Mouse (Mus musculus) MEL (cell line): ENCODE measurements at regions not wholly inside any gene's neighbourhood (a gene's known extent, or its start where the extent isn't known, plus 50 kb on each side); places are given as distances from the start of the nearest gene placed in this dataset.

Experiments used
- DNase-seq: peaks from one replicate; pipeline ENCODE4 v3.0.0; 2011; ENCODE audit warnings: low read depth, low spot score
- H3K27ac ChIP-seq: 2 replicates; pipeline ENCODE4 v1.5.1; 2012; ENCODE audit warnings: low read depth, mild to moderate bottlenecking, control low read depth, low read length, moderate library complexity; ENCODE audit not compliant: control insufficient read depth
- H3K27me3 ChIP-seq, 2 experiments: fragments of 150-350 bp in 1 of 2; sonication (generic) in 1 of 2; 2 replicates each; pipeline ENCODE4 v1.6.1; 2012; ENCODE audit warnings: low read length in 2 of 2, mild to moderate bottlenecking in 2 of 2, improper control_type of control experiment in 1 of 2, moderate library complexity in 1 of 2; ENCODE audit not compliant: insufficient read depth in 2 of 2, control insufficient read depth in 1 of 2
- H3K36me3 ChIP-seq, 2 experiments: 2 replicates each; pipeline ENCODE4 v1.6.1; 2012 to 2014; ENCODE audit warnings: low read length in 2 of 2, improper control_type of control experiment in 1 of 2, inconsistent platforms in 1 of 2, mild to moderate bottlenecking in 1 of 2; ENCODE audit not compliant: insufficient read depth in 2 of 2, control insufficient read depth in 1 of 2
- H3K4me1 ChIP-seq, 2 experiments: fragments of 150-350 bp in 1 of 2; sonication (generic) in 1 of 2; 2 replicates each; pipeline ENCODE4 v1.6.1; 2012; ENCODE audit warnings: low read length in 2 of 2, improper control_type of control experiment in 1 of 2, mild to moderate bottlenecking in 1 of 2; ENCODE audit not compliant: insufficient read depth in 2 of 2, control insufficient read depth in 1 of 2
- H3K4me3 ChIP-seq, 2 experiments: fragments of 150-350 bp in 1 of 2; sonication (generic) in 1 of 2; 2 replicates each; pipeline ENCODE4 v1.5.1; 2012; ENCODE audit warnings: low read depth in 2 of 2, low read length in 2 of 2, mild to moderate bottlenecking in 2 of 2, moderate library complexity in 2 of 2, control low read depth in 1 of 2, improper control_type of control experiment in 1 of 2; ENCODE audit not compliant: control insufficient read depth in 1 of 2, insufficient read depth in 1 of 2
- H3K79me2 ChIP-seq: 2 replicates; pipeline ENCODE4 v1.6.1; 2012; ENCODE audit warnings: mild to moderate bottlenecking, low read length, moderate library complexity; ENCODE audit not compliant: control insufficient read depth, poor library complexity, insufficient read depth
- H3K9ac ChIP-seq: 2 replicates; pipeline ENCODE4 v1.6.1; 2012; ENCODE audit warnings: low read depth, mild to moderate bottlenecking, control low read depth, low read length, moderate library complexity; ENCODE audit not compliant: control insufficient read depth, poor library complexity, severe bottlenecking
- H3K9me3 ChIP-seq: fragments of 150-350 bp; sonication (generic); replicated peaks from 2 replicates; pipeline ENCODE4 v1.6.1; 2012; ENCODE audit warnings: mild to moderate bottlenecking, low read length, improper control_type of control experiment, moderate library complexity; ENCODE audit not compliant: insufficient read depth
- CHD1 ChIP-seq: IDR thresholded peaks from 2 replicates; pipeline ENCODE4 v1.6.1; 2012; ENCODE audit warnings: low read depth, mild to moderate bottlenecking, inconsistent platforms, low read length, improper control_type of control experiment
- CTCF ChIP-seq, 3 experiments: IDR thresholded peaks in 2 of 3; conservative IDR thresholded peaks in 1 of 3; 2 replicates each; pipeline ENCODE4 v1.5.1; 2011 to 2012; ENCODE audit warnings: low read length in 3 of 3, low read depth in 2 of 3, mild to moderate bottlenecking in 2 of 3, improper control_type of control experiment in 1 of 3, inconsistent platforms in 1 of 3, mixed read lengths in 1 of 3, moderate library complexity in 1 of 3; ENCODE audit not compliant: control insufficient read depth in 1 of 3, insufficient read depth in 1 of 3, poor library complexity in 1 of 3, severe bottlenecking in 1 of 3
- E2F4 ChIP-seq: IDR thresholded peaks from 2 replicates; pipeline ENCODE4 v1.6.1; 2011; ENCODE audit warnings: low read depth, low read length, improper control_type of control experiment, borderline replicate concordance
- ELF1 ChIP-seq: IDR thresholded peaks from 2 replicates; pipeline ENCODE4 v1.6.1; 2014; ENCODE audit warnings: low read depth, mild to moderate bottlenecking, inconsistent platforms, low read length, improper control_type of control experiment, moderate library complexity
- EP300 ChIP-seq, 2 experiments: IDR thresholded peaks; 2 replicates each; pipeline ENCODE4 v1.6.1; 2011; ENCODE audit warnings: improper control_type of control experiment in 2 of 2, low read length in 2 of 2, low read depth in 1 of 2, mild to moderate bottlenecking in 1 of 2
- ETS1 ChIP-seq: IDR thresholded peaks from 2 replicates; pipeline ENCODE4 v1.6.1; 2012; ENCODE audit warnings: low read depth, mild to moderate bottlenecking, inconsistent platforms, low read length, improper control_type of control experiment, moderate library complexity
- GATA1 ChIP-seq: IDR thresholded peaks from 2 replicates; pipeline ENCODE4 v1.6.1; 2011; ENCODE audit warnings: low read depth, low read length, improper control_type of control experiment
- JUND ChIP-seq: IDR thresholded peaks from 2 replicates; pipeline ENCODE4 v1.6.1; 2011; ENCODE audit warnings: low read depth, mild to moderate bottlenecking, improper control_type of control experiment, low read length
- KAT2A ChIP-seq: conservative IDR thresholded peaks from 2 replicates; pipeline ENCODE4 v1.6.1; 2012; ENCODE audit warnings: low read depth, low read length, improper control_type of control experiment, inconsistent platforms
- MAFK ChIP-seq: IDR thresholded peaks from 2 replicates; pipeline ENCODE4 v1.6.1; 2011; ENCODE audit warnings: low read depth, mild to moderate bottlenecking, low read length, improper control_type of control experiment, borderline replicate concordance
- MAZ ChIP-seq: IDR thresholded peaks from 2 replicates; pipeline ENCODE4 v1.6.1; 2012; ENCODE audit warnings: low read depth, mild to moderate bottlenecking, inconsistent platforms, low read length, improper control_type of control experiment
- MXI1 ChIP-seq: IDR thresholded peaks from 2 replicates; pipeline ENCODE4 v1.6.1; 2011; ENCODE audit warnings: mild to moderate bottlenecking, low read depth, low read length, improper control_type of control experiment
- MYC ChIP-seq: IDR thresholded peaks from 2 replicates; pipeline ENCODE4 v1.6.1; 2011; ENCODE audit warnings: low read depth, mild to moderate bottlenecking, low read length, improper control_type of control experiment, moderate library complexity
- NRF1 ChIP-seq: IDR thresholded peaks from 2 replicates; pipeline ENCODE4 v1.6.1; 2014; ENCODE audit warnings: low read depth, mild to moderate bottlenecking, inconsistent platforms, low read length, improper control_type of control experiment, moderate library complexity; ENCODE audit not compliant: poor library complexity, insufficient read depth, severe bottlenecking
- POLR2A ChIP-seq, 2 experiments: IDR thresholded peaks; 2 replicates each; pipeline ENCODE4 v1.6.1; 2011 to 2012; ENCODE audit warnings: low read length in 2 of 2, mild to moderate bottlenecking in 2 of 2, control low read depth in 1 of 2, improper control_type of control experiment in 1 of 2, low read depth in 1 of 2, moderate library complexity in 1 of 2; ENCODE audit not compliant: control insufficient read depth in 1 of 2, insufficient read depth in 1 of 2, poor library complexity in 1 of 2
- POLR2AphosphoS5 ChIP-seq: IDR thresholded peaks from 2 replicates; pipeline ENCODE4 v1.6.1; 2012; ENCODE audit warnings: low read depth, borderline replicate concordance, mild to moderate bottlenecking, inconsistent platforms, low read length, moderate library complexity, mixed read lengths
- RAD21 ChIP-seq: IDR thresholded peaks from 2 replicates; pipeline ENCODE4 v1.6.1; 2011; ENCODE audit warnings: mild to moderate bottlenecking, low read depth, low read length, improper control_type of control experiment
- RCOR1 ChIP-seq: IDR thresholded peaks from 2 replicates; pipeline ENCODE4 v1.6.1; 2012; ENCODE audit warnings: low read depth, mild to moderate bottlenecking, inconsistent platforms, low read length, improper control_type of control experiment
- SIN3A ChIP-seq: IDR thresholded peaks from 2 replicates; pipeline ENCODE4 v1.6.1; 2012; ENCODE audit warnings: low read length, improper control_type of control experiment, inconsistent platforms
- TCF12 ChIP-seq: IDR thresholded peaks from 2 replicates; pipeline ENCODE4 v1.6.1; 2014; ENCODE audit warnings: low read depth, mild to moderate bottlenecking, inconsistent platforms, low read length, improper control_type of control experiment, moderate library complexity
- USF1 ChIP-seq: IDR thresholded peaks from 2 replicates; pipeline ENCODE4 v1.6.1; 2014; ENCODE audit warnings: low read depth, mild to moderate bottlenecking, inconsistent platforms, low read length, improper control_type of control experiment, moderate library complexity
- USF2 ChIP-seq, 2 experiments: IDR thresholded peaks; 2 replicates each; pipeline ENCODE4 v1.6.1; 2011 to 2012; ENCODE audit warnings: improper control_type of control experiment in 2 of 2, low read length in 2 of 2, borderline replicate concordance in 1 of 2, inconsistent platforms in 1 of 2, low read depth in 1 of 2, mild to moderate bottlenecking in 1 of 2; ENCODE audit not compliant: insufficient read depth in 1 of 2
- ZC3H11A ChIP-seq: IDR thresholded peaks from 2 replicates; pipeline ENCODE4 v1.6.1; 2012; ENCODE audit warnings: low read depth, mild to moderate bottlenecking, inconsistent platforms, low read length, improper control_type of control experiment
- ZKSCAN1 ChIP-seq: IDR thresholded peaks from 2 replicates; pipeline ENCODE4 v1.6.1; 2012; ENCODE audit warnings: low read depth, mild to moderate bottlenecking, inconsistent platforms, low read length, improper control_type of control experiment, moderate library complexity
- ZMIZ1 ChIP-seq: IDR thresholded peaks from 2 replicates; pipeline ENCODE4 v1.6.1; 2012; ENCODE audit warnings: low read depth, mild to moderate bottlenecking, inconsistent platforms, low read length, improper control_type of control experiment, moderate library complexity
- ZNF384 ChIP-seq: IDR thresholded peaks from 2 replicates; pipeline ENCODE4 v1.6.1; 2012; ENCODE audit warnings: low read depth, mild to moderate bottlenecking, inconsistent platforms, low read length, improper control_type of control experiment

GRCm38 (mm10) chr2:105454353-105454752 lies 55.2 kb upstream of the Rcn1 start:
- Histone ChIP-seq H3K4me1 (no peaks in the 10 kb centered on the region), H3K27ac (no peak overlapping the region), H3K9ac (no peak overlapping the region), H3K9me3 (no peaks in the 10 kb centered on the region), H3K4me3 (no peak overlapping the region), H3K27me3 (peaks cover 8 to 20% of the 10 kb centered on the region in 2 experiments; a peak in 3 of 4 replicates), H3K79me2 (no peaks in the 10 kb centered on the region), H3K36me3 (no peaks in the 10 kb centered on the region)
- TF ChIP-seq MAZ (no peak), E2F4 (no peak), NRF1 (no peak), CTCF (IDR thresholded peaks at IDR 0.05 in 2 of 3, conservative IDR thresholded peaks at IDR 0.05 in 1 of 3; ENCODE audit: control insufficient read depth in 1 of 3, insufficient read depth in 1 of 3, low read depth in 2 of 3, low read length in 3 of 3, poor library complexity in 1 of 3, severe bottlenecking in 1 of 3) (no peak), POLR2AphosphoS5 (no peak), ZKSCAN1 (no peak), MXI1 (no peak), ZC3H11A (no peak), ZNF384 (no peak), USF2 (IDR thresholded peaks at IDR 0.05; ENCODE audit: borderline replicate concordance in 1 of 2, insufficient read depth in 1 of 2, low read depth in 1 of 2, low read length in 2 of 2) (no peak), POLR2A (IDR thresholded peaks at IDR 0.05; ENCODE audit: control insufficient read depth in 1 of 2, insufficient read depth in 1 of 2, low read depth in 1 of 2, low read length in 2 of 2, poor library complexity in 1 of 2) (no peak), SIN3A (no peak), MYC (no peak), CHD1 (no peak), ZMIZ1 (no peak), RCOR1 (no peak), USF1 (no peak)
- DNase-seq = no peak

GRCm38 (mm10) chr2:105454836-105455235 lies 55.7 kb upstream of the Rcn1 start:
- H3K4me3 ChIP-seq = no peak overlapping the region
- H3K4me1 ChIP-seq = no peaks in the 10 kb centered on the region
- DNase-seq = no peak
- no peak overlapping the region for H3K27ac ChIP-seq
- peaks cover 8 to 18% of the 10 kb centered on the region in 2 experiments; a peak in 3 of 4 replicates for H3K27me3 ChIP-seq
- H3K9ac ChIP-seq = no peak overlapping the region
- H3K36me3 ChIP-seq = no peaks in the 10 kb centered on the region
- TF ChIP-seq ZNF384 (no peak), MXI1 (no peak), KAT2A (no peak), MAFK (no peak), GATA1 (no peak), JUND (no peak), ZKSCAN1 (no peak), ZC3H11A (no peak), EP300 (IDR thresholded peaks at IDR 0.05; ENCODE audit: low read depth in 1 of 2, low read length in 2 of 2) (no peak), MYC (no peak), RAD21 (no peak), E2F4 (no peak), ELF1 (no peak), TCF12 (no peak), ETS1 (no peak)
- TF ChIP-seq, all 39 proteins: peak for 0
- Histone ChIP-seq H3K79me2 (no peaks in the 10 kb centered on the region), H3K9me3 (no peaks in the 10 kb centered on the region)
